8 mouse cellular contexts compared by ENCODE assay signal in the genomic region with DNA sequence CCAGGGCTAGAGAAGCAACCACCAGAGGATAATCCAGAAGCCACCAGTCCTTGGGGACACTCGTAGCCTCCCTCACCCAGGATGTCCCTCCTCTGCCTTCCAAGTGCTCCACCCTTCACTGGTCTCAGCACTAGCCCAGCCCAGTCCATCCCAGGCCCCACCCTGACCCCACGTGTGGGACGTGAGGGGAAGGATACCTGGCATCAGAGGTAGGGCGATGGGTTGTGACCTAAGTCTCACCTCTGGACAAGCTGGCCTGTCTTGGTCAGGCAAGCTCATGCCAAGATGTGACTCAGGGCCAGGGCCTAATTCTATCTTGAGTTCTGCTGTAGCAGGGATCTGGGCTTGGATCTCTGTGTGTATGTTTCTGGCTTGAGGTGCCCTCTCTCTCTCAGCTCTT. TPM values are rescaled to one million over a fixed set of nuclear protein-coding genes. Genes with fewer than 3 reads are reported as not detected.
DNase-seq lines count a peak whose midpoint lies in the region; ATAC-seq and TF ChIP-seq lines count a peak whose summit lies in the region.

No protein-coding gene starts in this region.

- peaks cover 56% of the 10 kb centered on the region for H3K4me1 ChIP-seq in heart, embryonic 10.5 days
- H3K4me1 ChIP-seq in ES-Bruce4 (ENCODE audit: control insufficient read depth, insufficient read depth, low read length), result peaks cover 9% of the 10 kb centered on the region
- peaks cover 40% of the 10 kb centered on the region for H3K4me1 ChIP-seq in forebrain, embryonic 11.5 days (replicated peaks; ENCODE audit: control insufficient read depth, insufficient read depth, low read length)
- peaks cover 49% of the 10 kb centered on the region for H3K4me1 ChIP-seq in limb, embryonic 15.5 days

- no peaks in the 10 kb centered on the region for H3K36me3 ChIP-seq in heart, embryonic 10.5 days
- H3K36me3 ChIP-seq in ES-Bruce4 (ENCODE audit: control insufficient read depth, insufficient read depth, low read length, poor library complexity, severe bottlenecking), result no peaks in the 10 kb centered on the region
- no peaks in the 10 kb centered on the region for H3K36me3 ChIP-seq in forebrain, embryonic 11.5 days (ENCODE audit: control insufficient read depth, insufficient read depth, low read length)
- H3K36me3 ChIP-seq in limb, embryonic 15.5 days, result no peaks in the 10 kb centered on the region

- H3K27me3 ChIP-seq in heart, embryonic 10.5 days (ENCODE audit: insufficient read depth, poor library complexity, severe bottlenecking), result peaks cover 35% of the 10 kb centered on the region; the same call in 1 of the 2 replicates
- H3K27me3 ChIP-seq in ES-Bruce4 (ENCODE audit: control insufficient read depth, insufficient read depth, low read length, poor library complexity, severe bottlenecking), result no peaks in the 10 kb centered on the region
- peaks cover 3% of the 10 kb centered on the region; the same call in 1 of the 2 replicates for H3K27me3 ChIP-seq in forebrain, embryonic 11.5 days (ENCODE audit: control insufficient read depth, insufficient read depth, low read length)
- H3K27me3 ChIP-seq in limb, embryonic 15.5 days, result peaks cover 12% of the 10 kb centered on the region; the same call in 1 of the 2 replicates

- no peak for TF ChIP-seq EP300 in ES-Bruce4 (IDR thresholded peaks at IDR 0.05; ENCODE audit: insufficient read depth, low read depth, low read length)

- H3K4me2 ChIP-seq in forebrain, embryonic 11.5 days (ENCODE audit: low read depth, low read length, severe bottlenecking), result peak overlapping the region; percentile 75; the same call in 1 of the 2 replicates
- H3K4me2 ChIP-seq in limb, embryonic 15.5 days, result no peak overlapping the region

- 66% methylated on average over 4 of the region's 4 CpGs for whole genome bisulfite sequencing in heart, embryonic 10.5 days
- WGBS in forebrain, embryonic 11.5 days, result 50% methylated on average over 4 of the region's 4 CpGs
- WGBS in limb, embryonic 15.5 days, result 86% methylated on average over 4 of the region's 4 CpGs

- no peak overlapping the region for H3K4me3 ChIP-seq in heart, embryonic 10.5 days
- H3K4me3 ChIP-seq in ES-Bruce4 (ENCODE audit: low read depth, low read length), result peak overlapping the region; percentile 13; the same call in 1 of the 2 replicates
- H3K4me3 ChIP-seq in forebrain, embryonic 11.5 days (ENCODE audit: low read depth, low read length), result no peak overlapping the region
- H3K4me3 ChIP-seq in limb, embryonic 15.5 days, result no peak overlapping the region

- H3K9ac ChIP-seq in ES-Bruce4 (ENCODE audit: low read depth, poor library complexity, severe bottlenecking), result no peak overlapping the region
- peak overlapping the region; percentile 67 for H3K9ac ChIP-seq in forebrain, embryonic 11.5 days (ENCODE audit: low read length)
- no peak overlapping the region for H3K9ac ChIP-seq in limb, embryonic 15.5 days

- no peak for DNase-seq in heart, embryonic 10.5 days (ENCODE audit: low spot score)
- DNase-seq in heart, adult 9 months (ENCODE audit: low spot score in 2 of 2), result no peak
- peak; percentile 64 for DNase-seq in forebrain, embryonic 11.5 days (ENCODE audit: low spot score)
- DNase-seq in layer of hippocampus, adult 11-12 months (ENCODE audit: low spot score), result no peak
- DNase-seq in retina, embryonic 14.5 days (ENCODE audit: low spot score), result no peak
- no peak for DNase-seq in lung, postnatal 4 days

- no peak for TF ChIP-seq CTCF in ES-Bruce4 (IDR thresholded peaks at IDR 0.05; ENCODE audit: low read depth, low read length)

- no peak for ATAC-seq in forebrain, embryonic 11.5 days (replicated peaks; ENCODE audit: low FRiP score)
- no peak for ATAC-seq in limb, embryonic 15.5 days (ENCODE audit: insufficient number of reproducible peaks, low FRiP score, low TSS enrichment, low read depth)

- no peak for TF ChIP-seq POLR2A in ES-Bruce4 (IDR thresholded peaks at IDR 0.05; ENCODE audit: insufficient read depth, low read length)

- H3K27ac ChIP-seq in heart, embryonic 10.5 days, result peak overlapping the region; percentile 94
- no peak overlapping the region for H3K27ac ChIP-seq in ES-Bruce4 (ENCODE audit: insufficient read depth, low read length)
- peak overlapping the region; percentile 93; the same call in 1 of the 2 replicates for H3K27ac ChIP-seq in forebrain, embryonic 11.5 days (ENCODE audit: low read depth, low read length)
- H3K27ac ChIP-seq in limb, embryonic 15.5 days, result peak overlapping the region; percentile 43; the same call in 1 of the 2 replicates

- no peaks in the 10 kb centered on the region for H3K9me3 ChIP-seq in heart, embryonic 10.5 days
- H3K9me3 ChIP-seq in ES-Bruce4 (replicated peaks; ENCODE audit: control insufficient read depth, insufficient read depth, low read length, poor library complexity, severe bottlenecking), result no peaks in the 10 kb centered on the region
- no peaks in the 10 kb centered on the region for H3K9me3 ChIP-seq in forebrain, embryonic 11.5 days (ENCODE audit: control insufficient read depth, low read length)
- no peaks in the 10 kb centered on the region for H3K9me3 ChIP-seq in limb, embryonic 15.5 days

RNA-seq across cellular contexts. Expression of gene 1600014C23Rik, which starts 1.2 kb away (rescaled TPM):
- 0.62 TPM in 1 of 2 replicates, not detected in the other for polyA plus RNA-seq in heart, embryonic 10.5 days (2016; fragmentation: Nextera tagmentation; extraction: Ambion mirVana)
- not detected in 2 replicates for polyA plus RNA-seq in ES-Bruce4 (2011; ENCODE audit: insufficient read depth, insufficient read length, low read depth, missing spikeins)
- polyA plus RNA-seq in forebrain, embryonic 11.5 days (2014; fragmentation: Nextera tagmentation; extraction: Ambion mirVana), result 0.55 and 0.99 TPM in 2 replicates
- 0.63 TPM in 1 of 2 replicates, not detected in the other for polyA plus RNA-seq in limb, embryonic 15.5 days (2015; fragmentation: Nextera tagmentation; extraction: Ambion mirVana)

RNA-seq across cellular contexts. Expression of gene Tmem63b, which starts 48.2 kb away (rescaled TPM):
- 42.2 and 43.5 TPM in 2 replicates for polyA plus RNA-seq in heart, embryonic 10.5 days (2016; fragmentation: Nextera tagmentation; extraction: Ambion mirVana)
- 112 and 129 TPM in 2 replicates for polyA plus RNA-seq in ES-Bruce4 (2011; ENCODE audit: insufficient read depth, insufficient read length, low read depth, missing spikeins)
- 49.8 and 54.5 TPM in 2 replicates for polyA plus RNA-seq in forebrain, embryonic 11.5 days (2014; fragmentation: Nextera tagmentation; extraction: Ambion mirVana)
- polyA plus RNA-seq in limb, embryonic 15.5 days (2015; fragmentation: Nextera tagmentation; extraction: Ambion mirVana), result 38.1 and 39.2 TPM in 2 replicates

RNA-seq across cellular contexts. Expression of gene Mrpl14, which starts 48.8 kb away (rescaled TPM):
- 148 and 163 TPM in 2 replicates for polyA plus RNA-seq in heart, embryonic 10.5 days (2016; fragmentation: Nextera tagmentation; extraction: Ambion mirVana)
- 31.8 and 42.7 TPM in 2 replicates for polyA plus RNA-seq in ES-Bruce4 (2011; ENCODE audit: insufficient read depth, insufficient read length, low read depth, missing spikeins)
- 107 and 108 TPM in 2 replicates for polyA plus RNA-seq in forebrain, embryonic 11.5 days (2014; fragmentation: Nextera tagmentation; extraction: Ambion mirVana)
- polyA plus RNA-seq in limb, embryonic 15.5 days (2015; fragmentation: Nextera tagmentation; extraction: Ambion mirVana), result 142 and 143 TPM in 2 replicates
